Mouse (Mus musculus): ENCODE results near the gene Galm. TPM values are rescaled to one million over a fixed set of nuclear protein-coding genes. Genes with fewer than 3 reads are reported as not detected.

The Galm gene
- polyA plus RNA-seq, 1 experiment: 9.3 TPM

- no peaks in the 10 kb centered on the region for H3K27me3 ChIP-seq (ENCODE audit: control insufficient read depth, insufficient read depth, low read length)
- 90% methylated on average over 6 of the region's 6 CpGs for WGBS
- DNase-seq: no peak
- no peaks in the 10 kb centered on the region for H3K36me3 ChIP-seq (ENCODE audit: control insufficient read depth, insufficient read depth, low read length)
- H3K4me3 ChIP-seq (ENCODE audit: control insufficient read depth, insufficient read depth, low read length): no peak overlapping the region
- H3K27ac ChIP-seq (ENCODE audit: control insufficient read depth, insufficient read depth, low read length): no peak overlapping the region
- peaks cover 8% of the 10 kb centered on the region for H3K4me1 ChIP-seq (replicated peaks; ENCODE audit: control insufficient read depth, insufficient read depth, low read length)
- no peak for TF ChIP-seq CTCF (IDR thresholded peaks at IDR 0.05; ENCODE audit: borderline replicate concordance, control insufficient read depth, extremely low read depth, insufficient read depth, low read length, poor library complexity)
- TF ChIP-seq POLR2A (IDR thresholded peaks at IDR 0.05; ENCODE audit: control insufficient read depth, extremely low read depth, insufficient read depth, low read length, poor library complexity): no peak
These were observed 27.4 kb upstream of the Galm start for GRCm38 (mm10) chr17:80099823-80100222.

GRCm38 (mm10) chr17:80105348-80105978 is 21.8 kb upstream of the Galm start:
- Histone ChIP-seq H3K36me3 (ENCODE audit: control insufficient read depth, insufficient read depth, low read length) (no peaks in the 10 kb centered on the region), H3K27ac (ENCODE audit: control insufficient read depth, insufficient read depth, low read length) (no peak overlapping the region), H3K4me3 (ENCODE audit: control insufficient read depth, insufficient read depth, low read length) (no peak overlapping the region), H3K4me1 (replicated peaks; ENCODE audit: control insufficient read depth, insufficient read depth, low read length) (peaks cover 3% of the 10 kb centered on the region), H3K27me3 (ENCODE audit: control insufficient read depth, insufficient read depth, low read length) (no peaks in the 10 kb centered on the region)
- DNase-seq: no peak
- 63% methylated on average over 10 of the region's 10 CpGs for WGBS
- TF ChIP-seq CTCF (IDR thresholded peaks at IDR 0.05; ENCODE audit: borderline replicate concordance, control insufficient read depth, extremely low read depth, insufficient read depth, low read length, poor library complexity) (no peak), POLR2A (IDR thresholded peaks at IDR 0.05; ENCODE audit: control insufficient read depth, extremely low read depth, insufficient read depth, low read length, poor library complexity) (no peak)

GRCm38 (mm10) chr17:80112665-80113305 is 14.5 kb upstream of the Galm start:
- TF ChIP-seq CTCF (IDR thresholded peaks at IDR 0.05; ENCODE audit: borderline replicate concordance, control insufficient read depth, extremely low read depth, insufficient read depth, low read length, poor library complexity) (no peak), POLR2A (IDR thresholded peaks at IDR 0.05; ENCODE audit: control insufficient read depth, extremely low read depth, insufficient read depth, low read length, poor library complexity) (no peak)
- 27% methylated on average over 5 of the region's 5 CpGs for WGBS
- no peaks in the 10 kb centered on the region for H3K27me3 ChIP-seq (ENCODE audit: control insufficient read depth, insufficient read depth, low read length)
- H3K36me3 ChIP-seq (ENCODE audit: control insufficient read depth, insufficient read depth, low read length): no peaks in the 10 kb centered on the region
- peaks cover 11% of the 10 kb centered on the region for H3K4me1 ChIP-seq (replicated peaks; ENCODE audit: control insufficient read depth, insufficient read depth, low read length)
- DNase-seq: peak; percentile 18
- H3K4me3 ChIP-seq (ENCODE audit: control insufficient read depth, insufficient read depth, low read length): no peak overlapping the region
- peak overlapping the region; percentile 68 for H3K27ac ChIP-seq (ENCODE audit: control insufficient read depth, insufficient read depth, low read length)

- no peak overlapping the region for H3K4me3 ChIP-seq (ENCODE audit: control insufficient read depth, insufficient read depth, low read length)
- no peak overlapping the region for H3K27ac ChIP-seq (ENCODE audit: control insufficient read depth, insufficient read depth, low read length)
- H3K27me3 ChIP-seq (ENCODE audit: control insufficient read depth, insufficient read depth, low read length): no peaks in the 10 kb centered on the region
- TF ChIP-seq CTCF (IDR thresholded peaks at IDR 0.05; ENCODE audit: borderline replicate concordance, control insufficient read depth, extremely low read depth, insufficient read depth, low read length, poor library complexity): no peak
- TF ChIP-seq POLR2A (IDR thresholded peaks at IDR 0.05; ENCODE audit: control insufficient read depth, extremely low read depth, insufficient read depth, low read length, poor library complexity): no peak
- H3K36me3 ChIP-seq (ENCODE audit: control insufficient read depth, insufficient read depth, low read length): no peaks in the 10 kb centered on the region
- WGBS: 95% methylated on average over 4 of the region's 4 CpGs
- DNase-seq: no peak
- peaks cover 11% of the 10 kb centered on the region for H3K4me1 ChIP-seq (replicated peaks; ENCODE audit: control insufficient read depth, insufficient read depth, low read length)
These were observed 13.8 kb upstream of the Galm start for GRCm38 (mm10) chr17:80113468-80113867.

GRCm38 (mm10) chr17:80120396-80120795 is 6.9 kb upstream of the Galm start:
- Histone ChIP-seq H3K27me3 (ENCODE audit: control insufficient read depth, insufficient read depth, low read length) (no peaks in the 10 kb centered on the region), H3K4me1 (replicated peaks; ENCODE audit: control insufficient read depth, insufficient read depth, low read length) (no peaks in the 10 kb centered on the region), H3K27ac (ENCODE audit: control insufficient read depth, insufficient read depth, low read length) (no peak overlapping the region), H3K4me3 (ENCODE audit: control insufficient read depth, insufficient read depth, low read length) (no peak overlapping the region), H3K36me3 (ENCODE audit: control insufficient read depth, insufficient read depth, low read length) (no peaks in the 10 kb centered on the region)
- DNase-seq: no peak
- WGBS: 94% methylated on average over 3 of the region's 3 CpGs
- TF ChIP-seq POLR2A (IDR thresholded peaks at IDR 0.05; ENCODE audit: control insufficient read depth, extremely low read depth, insufficient read depth, low read length, poor library complexity): no peak
- TF ChIP-seq CTCF (IDR thresholded peaks at IDR 0.05; ENCODE audit: borderline replicate concordance, control insufficient read depth, extremely low read depth, insufficient read depth, low read length, poor library complexity): no peak

- TF ChIP-seq POLR2A (IDR thresholded peaks at IDR 0.05; ENCODE audit: control insufficient read depth, extremely low read depth, insufficient read depth, low read length, poor library complexity): no peak
- no peak for TF ChIP-seq CTCF (IDR thresholded peaks at IDR 0.05; ENCODE audit: borderline replicate concordance, control insufficient read depth, extremely low read depth, insufficient read depth, low read length, poor library complexity)
- Histone ChIP-seq H3K27me3 (ENCODE audit: control insufficient read depth, insufficient read depth, low read length) (no peaks in the 10 kb centered on the region), H3K4me1 (replicated peaks; ENCODE audit: control insufficient read depth, insufficient read depth, low read length) (no peaks in the 10 kb centered on the region), H3K36me3 (ENCODE audit: control insufficient read depth, insufficient read depth, low read length) (no peaks in the 10 kb centered on the region), H3K4me3 (ENCODE audit: control insufficient read depth, insufficient read depth, low read length) (no peak overlapping the region), H3K27ac (ENCODE audit: control insufficient read depth, insufficient read depth, low read length) (no peak overlapping the region)
- WGBS: 89% methylated on average over 1 of the region's 1 CpGs
- DNase-seq: no peak
These were observed 5.4 kb upstream of the Galm start for GRCm38 (mm10) chr17:80121833-80122232.
